Mouse (Mus musculus): ENCODE data around the gene Mtf1. TPM values are rescaled to one million over a fixed set of nuclear protein-coding genes. Genes with fewer than 3 reads are reported as not detected.

Mtf1 gene
- total RNA-seq, 2 experiments from 2014 or later = 26.1 to 28.4 TPM

GRCm38 (mm10) chr4:124838035-124838700 is 36.3 kb downstream of the Mtf1 start:
- intact Hi-C loops (cut with DNase I) = no loop called here
- no peak for DNase-seq (ENCODE audit: extremely low spot score in 1 of 2, low spot score in 2 of 2)
- no peak for TF ChIP-seq CTCF (IDR thresholded peaks at IDR 0.05)
- no peak overlapping the region for H3K27ac ChIP-seq
- no peak overlapping the region for H3K4me3 ChIP-seq

DNA sequence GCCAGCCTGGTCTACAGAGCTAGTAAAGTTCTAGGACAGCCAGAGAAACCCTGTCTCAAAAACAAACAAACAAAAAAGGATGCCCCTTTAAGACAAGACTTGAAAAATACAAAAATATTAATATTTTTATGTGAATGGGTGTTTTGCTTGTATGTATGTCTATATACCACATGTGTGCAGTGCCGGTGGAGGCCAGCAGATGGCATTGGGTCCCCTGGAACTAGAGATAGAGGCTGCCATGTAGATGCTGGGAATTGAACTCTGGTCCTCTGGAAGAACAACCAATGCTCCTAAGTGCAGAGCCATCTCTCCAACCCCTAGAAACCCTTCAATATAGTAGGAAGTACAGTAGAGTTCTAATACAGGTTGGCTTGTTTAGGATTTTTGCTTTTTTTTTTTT is 39.1 kb downstream of the Mtf1 start:
- peak; percentile 16 for TF ChIP-seq CTCF (IDR thresholded peaks at IDR 0.05)
- intact Hi-C loops (cut with DNase I) = loop anchor here (1.0 kb wide), 1 partner anchor 25 kb away; no protein-coding TSS in a partner anchor
- DNase-seq (ENCODE audit: extremely low spot score in 1 of 2, low spot score in 2 of 2) = no peak
- Histone ChIP-seq H3K4me3 (no peak overlapping the region), H3K27ac (no peak overlapping the region)

GRCm38 (mm10) chr4:124843493-124843892 is 41.6 kb downstream of the Mtf1 start:
- no peak overlapping the region for H3K4me3 ChIP-seq
- intact Hi-C loops (cut with DNase I) = no loop called here
- no peak for DNase-seq (ENCODE audit: extremely low spot score in 1 of 2, low spot score in 2 of 2)
- peak; percentile 71 for TF ChIP-seq CTCF (IDR thresholded peaks at IDR 0.05)
- H3K27ac ChIP-seq = no peak overlapping the region

- TF ChIP-seq CTCF (IDR thresholded peaks at IDR 0.05) = peak; percentile 99
- peak; percentile 83 for DNase-seq (ENCODE audit: extremely low spot score in 1 of 2, low spot score in 2 of 2)
- intact Hi-C loops (cut with DNase I) = loop anchor here (1.0 kb wide), 1 partner anchor 45 kb away; the partner anchor contains the start of gene Mtf1
- H3K4me3 ChIP-seq = no peak overlapping the region
- H3K27ac ChIP-seq = peak overlapping the region; percentile 10
Measured at GRCm38 (mm10) chr4:124847573-124847972, 45.7 kb downstream of the Mtf1 start.

DNA sequence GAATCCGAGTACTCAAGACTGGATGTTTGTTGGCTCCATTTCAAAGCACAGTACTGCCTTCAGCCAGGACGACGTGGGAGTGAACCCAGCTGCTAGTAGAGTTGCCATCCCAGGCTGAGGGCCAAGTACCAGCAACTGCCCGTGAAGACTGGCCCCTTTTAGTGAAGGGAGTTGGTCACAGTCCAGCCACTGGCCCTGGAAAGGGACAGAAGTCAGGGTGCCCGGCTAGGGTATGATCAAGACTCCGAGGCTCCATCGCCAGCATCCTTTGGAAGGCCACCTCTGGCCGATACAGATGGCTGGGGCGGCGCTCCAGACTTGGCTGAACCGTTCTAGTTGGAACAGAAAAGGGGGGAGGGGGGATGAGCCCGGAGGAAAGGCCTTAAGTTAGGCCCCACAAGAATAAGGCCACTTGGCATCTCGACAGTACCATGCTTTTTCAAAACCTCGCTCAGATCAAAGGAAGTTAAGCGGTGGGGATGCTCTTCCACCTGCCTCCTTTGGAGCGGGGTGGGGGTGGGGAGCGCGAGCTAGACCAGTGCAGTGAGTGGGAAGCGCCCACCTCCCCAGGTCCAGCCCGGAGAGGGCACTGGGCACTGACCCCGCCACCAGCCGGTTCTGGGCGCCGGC is 47.8 kb downstream of the Mtf1 start:
- Histone ChIP-seq H3K27ac (peak overlapping the region; percentile 99), H3K4me3 (peak overlapping the region; percentile 72)
- peak; percentile 63 to 68 for DNase-seq (ENCODE audit: extremely low spot score in 1 of 2, low spot score in 2 of 2)
- no peak for TF ChIP-seq CTCF (IDR thresholded peaks at IDR 0.05)
- intact Hi-C loops (cut with DNase I) = loop anchor here (1.0 kb wide), 1 partner anchor 13 kb away; the partner anchor contains the start of gene Maneal

- Histone ChIP-seq H3K4me3 (peak within 1 kb of the TSS; percentile 72), H3K27ac (peak within 1 kb of the TSS; percentile 99)
- peak; percentile 95 for DNase-seq (ENCODE audit: extremely low spot score in 1 of 2, low spot score in 2 of 2)
- intact Hi-C loops (cut with DNase I) = loop anchor here (1.0 kb wide), 1 partner anchor 12 kb away; the partner anchor contains the start of gene Maneal
- TF ChIP-seq CTCF (IDR thresholded peaks at IDR 0.05) = peak; percentile 27
Measured at GRCm38 (mm10) chr4:124850261-124850913, 48.5 kb downstream of the Mtf1 start, which contains the start of gene Yrdc. Gene Yrdc (plus strand): TSS chr4:124850679.

- H3K4me3 ChIP-seq = peak within 1 kb of the TSS; percentile 72
- DNase-seq (ENCODE audit: extremely low spot score in 1 of 2, low spot score in 2 of 2) = peak; percentile 74 to 81
- intact Hi-C loops (cut with DNase I) = loop anchor here (1.0 kb wide), 1 partner anchor 11 kb away; the partner anchor contains the start of gene Maneal
- no peak for TF ChIP-seq CTCF (IDR thresholded peaks at IDR 0.05)
- peak within 1 kb of the TSS; percentile 99 for H3K27ac ChIP-seq
Measured at GRCm38 (mm10) chr4:124850933-124851658, 49.2 kb downstream of the Mtf1 start, which contains the start of gene 1110065P20Rik. Gene 1110065P20Rik (minus strand): TSS chr4:124851196.

DNA sequence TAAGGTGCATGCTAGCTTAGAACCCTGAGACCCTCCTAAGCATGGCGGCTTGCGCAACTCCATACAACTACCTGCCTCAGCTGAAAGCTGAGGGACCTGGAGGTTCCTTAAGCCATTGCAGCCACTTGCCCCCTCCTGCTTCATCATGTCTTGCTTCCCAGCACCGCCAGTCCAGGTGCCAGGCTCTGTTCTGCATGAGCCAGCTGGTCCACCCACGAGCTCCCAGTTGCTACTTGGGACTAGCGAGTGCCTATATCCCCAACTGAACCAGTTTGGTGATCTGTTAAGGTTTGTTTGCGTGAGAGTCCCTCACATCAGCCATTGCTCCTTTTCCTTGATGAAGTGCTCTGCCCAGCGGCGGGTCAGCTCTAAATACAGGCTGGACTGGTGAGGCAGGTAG is 54.4 kb downstream of the Mtf1 start:
- intact Hi-C loops (cut with DNase I) = no loop called here
- no peak overlapping the region for H3K27ac ChIP-seq
- no peak for DNase-seq (ENCODE audit: extremely low spot score in 1 of 2, low spot score in 2 of 2)

GRCm38 (mm10) chr4:124858370-124858769 is 56.5 kb downstream of the Mtf1 start:
- intact Hi-C loops (cut with DNase I) = no loop called here
- DNase-seq (ENCODE audit: extremely low spot score in 1 of 2, low spot score in 2 of 2) = no peak
- no peak overlapping the region for H3K27ac ChIP-seq
- no peak for TF ChIP-seq CTCF (IDR thresholded peaks at IDR 0.05)
- H3K4me3 ChIP-seq = no peak overlapping the region

More for the DNA sequence above, 54.4 kb downstream of the Mtf1 start:
- no peak overlapping the region for H3K4me3 ChIP-seq
- TF ChIP-seq CTCF (IDR thresholded peaks at IDR 0.05) = no peak

GRCm38 (mm10) chr4:124860446-124860845 is 58.5 kb downstream of the Mtf1 start:
- H3K4me3 ChIP-seq = peak overlapping the region; percentile 80; the same call in 1 of the 2 replicates
- no peak overlapping the region for H3K27ac ChIP-seq
- no peak for DNase-seq (ENCODE audit: extremely low spot score in 1 of 2, low spot score in 2 of 2)
- no peak for TF ChIP-seq CTCF (IDR thresholded peaks at IDR 0.05)
- intact Hi-C loops (cut with DNase I) = loop anchor here (5.0 kb wide), 1 partner anchor 1187 kb away; the partner anchor contains the start of gene Mrps15

Data from left cerebral cortex, adult 2 months (tissue).